Mouse (Mus musculus): Measurements from ENCODE around the gene Rcor3. TPM values are rescaled to one million over a fixed set of nuclear protein-coding genes. Genes with fewer than 3 reads are reported as not detected.

Rcor3 gene
- total RNA-seq, 1 experiment = 3.7 TPM

- in situ Hi-C loops (cut with MboI; ENCODE audit: low sequenced_read_pairs in 2 of 2, unreplicated experiment in 2 of 2) = no loop called here
- TF ChIP-seq MAFK (IDR thresholded peaks at IDR 0.05; ENCODE audit: insufficient read depth, low read depth, low read length) (no peak), CHD2 (IDR thresholded peaks at IDR 0.05; ENCODE audit: low read depth, low read length) (no peak), HCFC1 (IDR thresholded peaks at IDR 0.05; ENCODE audit: borderline replicate concordance, insufficient read depth, low read length) (no peak), ZC3H11A (IDR thresholded peaks at IDR 0.05; ENCODE audit: borderline replicate concordance, low read depth, low read length) (no peak), ZNF384 (IDR thresholded peaks at IDR 0.05; ENCODE audit: low read depth, low read length) (no peak)
- DNase-seq (ENCODE audit: low read depth, low spot score) = no peak
These were observed 48.4 kb downstream of the Rcor3 start for GRCm38 (mm10) chr1:192089208-192090166.

GRCm38 (mm10) chr1:192088011-192088410 lies 49.9 kb downstream of the Rcor3 start:
- Histone ChIP-seq H3K27ac (ENCODE audit: insufficient read depth, low read depth, low read length, poor library complexity, severe bottlenecking) (no peak overlapping the region), H3K9ac (ENCODE audit: insufficient read depth, low read depth, low read length, poor library complexity, severe bottlenecking) (no peak overlapping the region), H3K4me1 (ENCODE audit: control insufficient read depth in 2 of 2, insufficient read depth in 2 of 2, low read length in 2 of 2, poor library complexity in 1 of 2) (no peaks in the 10 kb centered on the region), H3K9me3 (ENCODE audit: control insufficient read depth, insufficient read depth, low read depth, low read length) (no peaks in the 10 kb centered on the region), H3K4me3 (ENCODE audit: insufficient read depth in 1 of 2, low read depth in 1 of 2, low read length in 2 of 2, poor library complexity in 1 of 2, severe bottlenecking in 1 of 2) (no peak overlapping the region), H3K36me3 (ENCODE audit: control insufficient read depth, insufficient read depth, low read length, poor library complexity, severe bottlenecking) (no peaks in the 10 kb centered on the region)
- in situ Hi-C loops (cut with MboI; ENCODE audit: low sequenced_read_pairs in 2 of 2, unreplicated experiment in 2 of 2) = no loop called here
- TF ChIP-seq HCFC1 (IDR thresholded peaks at IDR 0.05; ENCODE audit: borderline replicate concordance, insufficient read depth, low read length) (no peak), ZC3H11A (IDR thresholded peaks at IDR 0.05; ENCODE audit: borderline replicate concordance, low read depth, low read length) (no peak), CHD2 (IDR thresholded peaks at IDR 0.05; ENCODE audit: low read depth, low read length) (no peak), MAFK (IDR thresholded peaks at IDR 0.05; ENCODE audit: insufficient read depth, low read depth, low read length) (no peak), ZNF384 (IDR thresholded peaks at IDR 0.05; ENCODE audit: low read depth, low read length) (no peak)
- no peak for DNase-seq (ENCODE audit: low read depth, low spot score)

More at GRCm38 (mm10) chr1:192089208-192090166, 48.4 kb downstream of the Rcor3 start:
- H3K4me1 ChIP-seq (ENCODE audit: control insufficient read depth in 2 of 2, insufficient read depth in 2 of 2, low read length in 2 of 2, poor library complexity in 1 of 2) = no peaks in the 10 kb centered on the region
- no peak overlapping the region for H3K9ac ChIP-seq (ENCODE audit: insufficient read depth, low read depth, low read length, poor library complexity, severe bottlenecking)
- H3K27ac ChIP-seq (ENCODE audit: insufficient read depth, low read depth, low read length, poor library complexity, severe bottlenecking) = no peak overlapping the region
- H3K4me3 ChIP-seq (ENCODE audit: insufficient read depth in 1 of 2, low read depth in 1 of 2, low read length in 2 of 2, poor library complexity in 1 of 2, severe bottlenecking in 1 of 2) = no peak overlapping the region
- no peaks in the 10 kb centered on the region for H3K9me3 ChIP-seq (ENCODE audit: control insufficient read depth, insufficient read depth, low read depth, low read length)
- no peaks in the 10 kb centered on the region for H3K36me3 ChIP-seq (ENCODE audit: control insufficient read depth, insufficient read depth, low read length, poor library complexity, severe bottlenecking)

- Histone ChIP-seq H3K4me1 (ENCODE audit: control insufficient read depth in 2 of 2, insufficient read depth in 2 of 2, low read length in 2 of 2, poor library complexity in 1 of 2) (no peaks in the 10 kb centered on the region), H3K9ac (ENCODE audit: insufficient read depth, low read depth, low read length, poor library complexity, severe bottlenecking) (no peak overlapping the region), H3K4me3 (ENCODE audit: insufficient read depth in 1 of 2, low read depth in 1 of 2, low read length in 2 of 2, poor library complexity in 1 of 2, severe bottlenecking in 1 of 2) (no peak overlapping the region), H3K9me3 (ENCODE audit: control insufficient read depth, insufficient read depth, low read depth, low read length) (no peaks in the 10 kb centered on the region), H3K36me3 (ENCODE audit: control insufficient read depth, insufficient read depth, low read length, poor library complexity, severe bottlenecking) (no peaks in the 10 kb centered on the region), H3K27ac (ENCODE audit: insufficient read depth, low read depth, low read length, poor library complexity, severe bottlenecking) (no peak overlapping the region)
- in situ Hi-C loops (cut with MboI; ENCODE audit: low sequenced_read_pairs in 2 of 2, unreplicated experiment in 2 of 2) = no loop called here
- DNase-seq (ENCODE audit: low read depth, low spot score) = no peak
- TF ChIP-seq ZNF384 (IDR thresholded peaks at IDR 0.05; ENCODE audit: low read depth, low read length) = no peak
- TF ChIP-seq CHD2 (IDR thresholded peaks at IDR 0.05; ENCODE audit: low read depth, low read length) = no peak
- no peak for TF ChIP-seq HCFC1 (IDR thresholded peaks at IDR 0.05; ENCODE audit: borderline replicate concordance, insufficient read depth, low read length)
- TF ChIP-seq MAFK (IDR thresholded peaks at IDR 0.05; ENCODE audit: insufficient read depth, low read depth, low read length) = no peak
- TF ChIP-seq ZC3H11A (IDR thresholded peaks at IDR 0.05; ENCODE audit: borderline replicate concordance, low read depth, low read length) = no peak
These were observed 50.8 kb downstream of the Rcor3 start for GRCm38 (mm10) chr1:192087098-192087497.

DNA sequence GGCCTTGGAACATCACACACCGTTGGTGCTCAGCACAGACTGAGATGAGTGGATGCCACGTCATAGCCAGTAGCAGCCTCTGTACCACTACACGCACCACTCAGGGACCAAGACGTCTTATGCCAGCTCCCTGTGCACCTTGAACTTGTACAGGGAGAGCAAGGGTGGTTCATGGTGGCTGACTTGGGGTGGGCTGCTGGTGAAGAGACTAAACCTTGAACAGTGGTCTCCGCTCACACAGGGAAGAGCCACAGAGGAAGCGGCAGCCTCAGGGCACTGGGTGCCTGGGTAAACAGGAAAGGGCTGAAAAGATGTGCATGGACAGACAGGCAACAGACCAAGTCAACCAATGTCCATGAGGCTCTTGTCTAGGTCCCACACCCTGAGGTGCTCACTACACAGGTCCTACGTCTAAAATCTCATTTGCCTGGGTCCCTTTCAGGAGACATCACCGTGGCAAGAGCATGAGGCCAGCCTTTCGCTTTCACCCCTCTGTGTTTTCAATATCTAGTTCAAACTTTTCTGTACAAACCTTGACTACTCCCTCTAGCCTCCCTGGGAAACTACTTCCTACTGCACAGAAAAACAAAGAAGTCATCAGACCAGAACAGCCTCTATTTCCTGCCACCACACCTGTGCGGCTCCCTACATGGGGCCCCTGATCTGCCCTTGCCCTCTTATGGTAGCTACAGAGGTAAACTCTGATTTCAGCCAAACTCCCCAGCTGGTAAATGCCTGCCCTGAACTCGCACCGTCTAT lies 51.4 kb downstream of the Rcor3 start:
- no peak overlapping the region for H3K4me3 ChIP-seq (ENCODE audit: insufficient read depth in 1 of 2, low read depth in 1 of 2, low read length in 2 of 2, poor library complexity in 1 of 2, severe bottlenecking in 1 of 2)
- TF ChIP-seq MAFK (IDR thresholded peaks at IDR 0.05; ENCODE audit: insufficient read depth, low read depth, low read length) (no peak), HCFC1 (IDR thresholded peaks at IDR 0.05; ENCODE audit: borderline replicate concordance, insufficient read depth, low read length) (no peak), ZNF384 (IDR thresholded peaks at IDR 0.05; ENCODE audit: low read depth, low read length) (no peak), ZC3H11A (IDR thresholded peaks at IDR 0.05; ENCODE audit: borderline replicate concordance, low read depth, low read length) (no peak)

More for the DNA sequence above, 51.4 kb downstream of the Rcor3 start:
- no peak overlapping the region for H3K9ac ChIP-seq (ENCODE audit: insufficient read depth, low read depth, low read length, poor library complexity, severe bottlenecking)
- in situ Hi-C loops (cut with MboI; ENCODE audit: low sequenced_read_pairs in 2 of 2, unreplicated experiment in 2 of 2) = no loop called here
- H3K4me1 ChIP-seq (ENCODE audit: control insufficient read depth in 2 of 2, insufficient read depth in 2 of 2, low read length in 2 of 2, poor library complexity in 1 of 2) = no peaks in the 10 kb centered on the region
- no peaks in the 10 kb centered on the region for H3K9me3 ChIP-seq (ENCODE audit: control insufficient read depth, insufficient read depth, low read depth, low read length)
- no peak for DNase-seq (ENCODE audit: low read depth, low spot score)
- no peak overlapping the region for H3K27ac ChIP-seq (ENCODE audit: insufficient read depth, low read depth, low read length, poor library complexity, severe bottlenecking)
- H3K36me3 ChIP-seq (ENCODE audit: control insufficient read depth, insufficient read depth, low read length, poor library complexity, severe bottlenecking) = no peaks in the 10 kb centered on the region
